Mouse (Mus musculus) midbrain, postnatal 0 days (tissue): ENCODE data around the gene Itk. TPM values are rescaled to one million over a fixed set of nuclear protein-coding genes. Genes with fewer than 3 reads are reported as not detected.
A peak's percentile ranks its signal among the peaks of the same experiment; 100 is the strongest.

Experiments
- ATAC-seq: fragments of 200-750 bp; cut with Nextera tagmentation; 2 replicates; pipeline ENCODE4 v1.8.0; 2017; ENCODE audit warnings: moderate number of reproducible peaks, mild to moderate bottlenecking, moderate TSS enrichment, moderate library complexity; ENCODE audit not compliant: low FRiP score
- DNase-seq: peaks from one replicate; pipeline ENCODE4 v3.0.0-alpha.2; 2015; ENCODE audit warnings: low spot score
- H3K27ac ChIP-seq: fragments of 300-500 bp; sonication (generic); 2 replicates; pipeline ENCODE4 v1.5.1; 2014; ENCODE audit warnings: low read depth, mild to moderate bottlenecking, low read length, mixed read lengths
- H3K27me3 ChIP-seq: fragments of 300-500 bp; sonication (generic); 2 replicates; pipeline ENCODE4 v1.6.1; 2014; ENCODE audit warnings: low read length, control low read depth, mixed read lengths; ENCODE audit not compliant: insufficient read depth
- H3K36me3 ChIP-seq: fragments of 300-500 bp; sonication (generic); 2 replicates; pipeline ENCODE4 v1.6.1; 2014; ENCODE audit warnings: low read length, control low read depth, mixed read lengths; ENCODE audit not compliant: insufficient read depth
- H3K4me1 ChIP-seq: fragments of 300-500 bp; sonication (generic); 2 replicates; pipeline ENCODE4 v1.6.1; 2014; ENCODE audit warnings: mild to moderate bottlenecking, control low read depth, antibody characterized with exemption, low read length, mixed read lengths; ENCODE audit not compliant: insufficient read depth
- H3K4me2 ChIP-seq: fragments of 300-500 bp; sonication (generic); 2 replicates; pipeline ENCODE4 v1.6.1; 2014; ENCODE audit warnings: low read depth, mild to moderate bottlenecking, low read length, mixed read lengths; ENCODE audit not compliant: poor library complexity, severe bottlenecking
- H3K4me3 ChIP-seq: fragments of 300-500 bp; sonication (generic); 2 replicates; pipeline ENCODE4 v1.5.1; 2014; ENCODE audit warnings: low read depth, mild to moderate bottlenecking, low read length, moderate library complexity
- H3K9ac ChIP-seq: fragments of 300-500 bp; sonication (generic); replicated peaks from 2 replicates; pipeline ENCODE4 v1.6.1; 2014; ENCODE audit warnings: mild to moderate bottlenecking, low read length, moderate library complexity, mixed read lengths; ENCODE audit not compliant: poor library complexity, severe bottlenecking
- H3K9me3 ChIP-seq: fragments of 300-500 bp; sonication (generic); 2 replicates; pipeline ENCODE4 v1.6.1; 2016; ENCODE audit warnings: low read length, control low read depth
- CTCF ChIP-seq: IDR thresholded peaks from 2 replicates; pipeline ENCODE4 v1.5.1; 2016; ENCODE audit warnings: antibody characterized with exemption, mild to moderate bottlenecking
- WGBS: fragments of 180-500 bp; shearing (Covaris S2); extraction: QIAGEN DNeasy Blood & Tissue Kit; methylation state at CpG from one replicate; pipeline ENCODE4 v1.1.7; 2014; 5-methylcytosine and 5-hydroxymethylcytosine counted together
- polyA plus RNA-seq: library from polyadenylated mRNA; unstranded; fragments of >200 nt; fragmentation: Nextera tagmentation; extraction: Ambion mirVana; gene quantifications from 2 replicates; pipeline ENCODE4 v1.2.1, GENCODE M21; 2015
- total RNA-seq: library from RNA; depleted of rRNA; stranded (reverse); fragments of >200 nt; gene quantifications from 2 replicates; pipeline ENCODE4 v1.2.3, GENCODE M21; 2014

Gene Itk
- total and polyA plus RNA-seq, 2 experiments from 2014 or later: 0.06 to 0.16 TPM

GRCm38 (mm10) chr11:46304093-46304492 is 85.2 kb downstream of the Itk start:
- no peak for TF ChIP-seq CTCF
- Histone ChIP-seq H3K36me3 (no peaks in the 10 kb centered on the region), H3K4me2 (no peak overlapping the region), H3K4me3 (no peak overlapping the region), H3K27me3 (no peaks in the 10 kb centered on the region), H3K9ac (no peak overlapping the region), H3K9me3 (no peaks in the 10 kb centered on the region), H3K27ac (no peak overlapping the region), H3K4me1 (no peaks in the 10 kb centered on the region)
- no peak for ATAC-seq
- 75% methylated on average over 10 of the region's 10 CpGs for WGBS
- no peak for DNase-seq

GRCm38 (mm10) chr11:46302471-46302870 is 86.8 kb downstream of the Itk start:
- no peak for TF ChIP-seq CTCF
- WGBS: 92% methylated on average over 9 of the region's 9 CpGs
- DNase-seq: no peak
- no peaks in the 10 kb centered on the region for H3K27me3 ChIP-seq
- no peaks in the 10 kb centered on the region for H3K36me3 ChIP-seq
- no peak for ATAC-seq
- no peaks in the 10 kb centered on the region for H3K4me1 ChIP-seq
- no peak overlapping the region for H3K4me2 ChIP-seq
- no peak overlapping the region for H3K27ac ChIP-seq
- H3K4me3 ChIP-seq: no peak overlapping the region
- H3K9ac ChIP-seq: no peak overlapping the region
- no peaks in the 10 kb centered on the region for H3K9me3 ChIP-seq

GRCm38 (mm10) chr11:46301579-46302248 is 87.6 kb downstream of the Itk start:
- Histone ChIP-seq H3K4me3 (no peak overlapping the region), H3K36me3 (no peaks in the 10 kb centered on the region), H3K27me3 (no peaks in the 10 kb centered on the region), H3K4me1 (no peaks in the 10 kb centered on the region), H3K9me3 (no peaks in the 10 kb centered on the region), H3K4me2 (no peak overlapping the region), H3K9ac (no peak overlapping the region), H3K27ac (no peak overlapping the region)
- WGBS: 83% methylated on average over 23 of the region's 23 CpGs
- no peak for TF ChIP-seq CTCF
- DNase-seq (no peak), ATAC-seq (no peak)

- ATAC-seq: peak; percentile 20; the same call in 1 of the 2 replicates
- H3K4me1 ChIP-seq: no peaks in the 10 kb centered on the region
- H3K27ac ChIP-seq: no peak overlapping the region
- 25% methylated on average over 6 of the region's 6 CpGs for WGBS
- TF ChIP-seq CTCF: no peak
- H3K27me3 ChIP-seq: no peaks in the 10 kb centered on the region
- H3K36me3 ChIP-seq: no peaks in the 10 kb centered on the region
- no peak overlapping the region for H3K4me3 ChIP-seq
- no peak overlapping the region for H3K4me2 ChIP-seq
- H3K9me3 ChIP-seq: no peaks in the 10 kb centered on the region
- no peak for DNase-seq
- no peak overlapping the region for H3K9ac ChIP-seq
Observed at GRCm38 (mm10) chr11:46299901-46300300, 89.4 kb downstream of the Itk start.

DNA sequence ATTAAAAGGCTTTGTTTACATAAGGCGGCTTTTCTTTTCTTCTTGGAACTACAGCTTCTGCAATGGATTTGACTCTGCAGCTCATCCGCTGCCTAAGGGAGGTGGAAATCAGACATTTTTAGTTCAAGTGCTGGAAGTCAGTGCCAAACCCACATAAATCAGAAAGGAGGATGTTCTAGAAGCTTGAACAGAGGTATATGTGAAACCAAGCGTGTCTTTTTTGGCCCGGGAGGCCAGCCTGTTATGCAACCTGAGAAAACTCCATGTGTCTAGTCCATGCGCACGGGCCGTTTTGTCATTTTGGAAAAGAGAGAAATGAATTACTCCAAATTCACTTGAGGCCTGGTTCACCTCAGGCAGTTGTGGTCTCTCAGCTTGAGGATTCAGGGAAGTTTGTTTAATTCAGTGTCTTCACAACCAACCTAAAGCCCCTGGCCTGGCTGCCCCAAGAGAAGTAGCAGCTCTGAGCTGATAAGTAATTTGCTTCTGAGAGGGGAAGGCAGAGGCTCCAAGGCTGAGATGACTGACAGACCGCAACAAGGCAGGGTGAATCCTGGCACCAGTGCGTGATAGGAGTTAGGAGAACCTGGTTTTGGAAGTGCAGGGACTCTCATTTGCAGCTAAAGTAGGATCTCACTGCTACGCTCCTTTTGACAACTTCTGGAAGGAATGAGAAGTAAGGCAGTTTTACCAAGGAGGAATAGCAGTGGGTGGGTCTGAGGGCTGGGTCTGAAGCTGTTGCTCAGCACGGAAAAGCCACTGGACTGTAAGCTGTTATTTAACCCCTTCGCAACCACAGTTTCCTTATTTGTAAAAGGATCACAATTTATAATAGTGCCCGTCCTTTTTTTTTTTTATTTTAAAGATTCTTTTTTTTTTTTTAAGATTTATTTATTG is 90.2 kb downstream of the Itk start:
- Histone ChIP-seq H3K9me3 (no peaks in the 10 kb centered on the region), H3K4me2 (no peak overlapping the region), H3K9ac (no peak overlapping the region), H3K27me3 (no peaks in the 10 kb centered on the region), H3K27ac (no peak overlapping the region), H3K4me3 (no peak overlapping the region), H3K36me3 (no peaks in the 10 kb centered on the region), H3K4me1 (no peaks in the 10 kb centered on the region)
- 64% methylated on average over 13 of the region's 13 CpGs for WGBS
- ATAC-seq (no peak), DNase-seq (no peak)
- TF ChIP-seq CTCF: no peak

DNA sequence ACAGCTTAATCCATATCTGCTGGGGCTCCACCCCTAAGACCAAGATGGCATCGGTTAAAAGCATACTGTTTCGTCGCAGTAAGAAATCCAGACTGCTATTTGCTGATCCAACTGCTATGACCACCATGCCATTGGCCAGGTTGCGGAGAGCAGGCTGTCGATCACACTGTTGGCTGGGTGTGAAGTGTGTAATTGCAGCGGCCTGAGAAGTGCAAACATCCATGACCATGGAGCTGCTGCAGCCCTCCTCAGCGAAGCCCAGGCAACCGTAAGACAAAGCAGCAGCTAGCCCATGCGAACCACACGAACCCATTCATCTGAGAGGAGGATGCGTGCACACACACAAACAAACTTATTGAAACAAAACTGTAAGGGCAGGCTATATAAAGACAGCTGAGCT is 94.9 kb downstream of the Itk start:
- H3K36me3 ChIP-seq: peaks cover 12% of the 10 kb centered on the region
- peaks cover 5% of the 10 kb centered on the region; the same call in 1 of the 2 replicates for H3K4me1 ChIP-seq
- no peak overlapping the region for H3K4me2 ChIP-seq
- peak; percentile 53; the same call in 1 of the 2 replicates for ATAC-seq
- WGBS: 65% methylated on average over 11 of the region's 11 CpGs
- H3K27ac ChIP-seq: no peak overlapping the region
- DNase-seq: peak; percentile 56
- no peaks in the 10 kb centered on the region for H3K27me3 ChIP-seq
- H3K9ac ChIP-seq: no peak overlapping the region
- no peaks in the 10 kb centered on the region for H3K9me3 ChIP-seq
- no peak for TF ChIP-seq CTCF
- H3K4me3 ChIP-seq: no peak overlapping the region
